Mouse (Mus musculus): ENCODE data around the gene Safb. TPM values are rescaled to one million over a fixed set of nuclear protein-coding genes. Genes with fewer than 3 reads are reported as not detected.

Gene Safb
- polyA plus RNA-seq (2015; fragmentation: Nextera tagmentation; extraction: Ambion mirVana), result 109 and 125 TPM in 2 replicates

DNA sequence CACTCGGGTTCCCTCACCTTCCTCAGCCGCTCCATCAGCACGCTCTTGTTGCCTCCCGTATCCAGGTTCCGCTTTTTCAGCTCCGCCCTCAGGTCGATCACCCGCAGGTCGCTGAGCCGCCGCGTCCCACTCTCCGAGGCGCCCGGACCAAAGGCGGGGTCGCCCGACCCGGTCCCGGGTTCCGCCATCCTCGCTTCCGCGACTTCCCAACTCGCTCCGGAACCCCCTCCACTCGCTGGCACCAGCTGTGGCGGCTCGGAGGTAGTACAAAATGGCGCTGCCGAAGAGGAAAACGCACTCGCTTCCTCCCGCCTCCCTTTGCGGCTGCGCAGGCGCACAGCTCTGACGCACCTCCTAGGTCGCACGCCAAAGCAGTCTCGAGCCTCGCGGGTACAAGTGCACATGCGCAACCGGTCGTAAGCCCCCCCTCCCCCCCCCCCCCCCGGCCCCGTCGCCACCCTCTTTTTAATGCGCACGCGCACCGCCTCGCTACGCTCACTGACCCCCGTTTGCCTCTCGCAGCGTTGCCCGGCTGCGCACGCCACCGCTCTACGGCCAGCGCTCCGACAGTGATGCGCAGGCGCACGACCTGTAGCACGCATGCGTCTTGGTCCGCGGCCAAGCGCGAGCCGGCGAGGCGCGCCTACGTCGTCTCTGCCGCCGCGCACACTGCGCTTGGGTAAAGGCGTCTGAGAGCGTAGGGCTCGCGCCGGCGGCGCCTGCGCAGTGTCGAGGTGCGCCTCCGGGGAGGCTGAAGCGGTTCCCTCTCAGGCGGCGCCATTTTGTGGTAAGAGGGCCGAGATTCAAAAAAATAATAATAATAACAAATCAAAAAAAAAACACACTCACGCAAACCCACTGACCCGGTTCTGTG is at the start of gene Safb, which contains the start of gene Safb2:
TSS of gene Safb (plus strand) at position 569 of the 874 bp plus-strand sequence.
TSS of gene Safb2 (minus strand) at position 329 of the 874 bp plus-strand sequence.
- peak; percentile 97 for ATAC-seq (replicated peaks; ENCODE audit: low FRiP score)
- Histone ChIP-seq H3K4me1 (peaks cover 50% of the 10 kb centered on the region), H3K27ac (peak within 1 kb of the TSS; percentile 97), H3K4me3 (replicated peaks) (peak within 1 kb of the TSS; percentile 82), H3K9me3 (replicated peaks) (no peaks in the 10 kb centered on the region), H3K36me3 (peaks cover 68% of the 10 kb centered on the region), H3K9ac (peak within 1 kb of the TSS; percentile 93), H3K27me3 (no peaks in the 10 kb centered on the region), H3K4me2 (peak within 1 kb of the TSS; percentile 80)
- WGBS, result under 1% methylated on average over 94 of the region's 101 CpGs

- Histone ChIP-seq H3K4me3 (replicated peaks) (no peak overlapping the region), H3K4me2 (no peak overlapping the region), H3K9me3 (replicated peaks) (no peaks in the 10 kb centered on the region), H3K27me3 (no peaks in the 10 kb centered on the region), H3K27ac (no peak overlapping the region), H3K9ac (no peak overlapping the region), H3K36me3 (no peaks in the 10 kb centered on the region), H3K4me1 (0 out of 2 replicates have a peak, but pooled peaks cover 3% of the 10 kb centered on the region)
- ATAC-seq (replicated peaks; ENCODE audit: low FRiP score), result no peak
- WGBS, result 76% methylated on average over 14 of the region's 14 CpGs
Observed at GRCm38 (mm10) chr17:56536192-56536591, 48.4 kb upstream of the Safb start.

DNA sequence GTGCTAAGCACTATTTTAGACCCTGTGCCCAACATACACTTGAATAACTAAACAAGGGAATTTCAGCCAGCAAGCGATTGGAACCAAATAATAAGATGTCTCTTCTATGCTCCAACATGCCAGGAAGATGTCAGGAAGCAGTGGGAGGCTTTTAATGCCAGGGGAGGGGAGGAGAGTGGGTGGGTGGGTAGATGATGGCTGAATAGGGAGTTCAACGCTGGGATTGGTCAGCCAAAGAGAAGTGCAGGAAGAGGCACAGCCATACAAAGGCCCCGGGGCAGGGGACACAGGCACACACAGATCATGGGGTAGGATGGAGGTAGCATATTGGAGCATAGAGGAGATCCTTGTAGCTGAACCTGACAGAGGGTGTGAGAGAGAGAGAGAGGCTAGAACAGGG is 47.8 kb upstream of the Safb start:
- H3K36me3 ChIP-seq, result no peaks in the 10 kb centered on the region
- ATAC-seq (replicated peaks; ENCODE audit: low FRiP score), result no peak
- H3K4me2 ChIP-seq, result no peak overlapping the region
- H3K4me3 ChIP-seq (replicated peaks), result no peak overlapping the region
- no peaks in the 10 kb centered on the region for H3K9me3 ChIP-seq (replicated peaks)
- no peak overlapping the region for H3K27ac ChIP-seq
- 0 out of 2 replicates have a peak, but pooled peaks cover 3% of the 10 kb centered on the region for H3K4me1 ChIP-seq
- no peaks in the 10 kb centered on the region for H3K27me3 ChIP-seq
- no peak overlapping the region for H3K9ac ChIP-seq
- WGBS, result 72% methylated on average over 3 of the region's 3 CpGs

- no peak for ATAC-seq (replicated peaks; ENCODE audit: low FRiP score)
- Histone ChIP-seq H3K27me3 (no peaks in the 10 kb centered on the region), H3K36me3 (no peaks in the 10 kb centered on the region), H3K9ac (no peak overlapping the region), H3K4me2 (no peak overlapping the region), H3K27ac (no peak overlapping the region), H3K4me3 (replicated peaks) (no peak overlapping the region), H3K4me1 (0 out of 2 replicates have a peak, but pooled peaks cover 3% of the 10 kb centered on the region), H3K9me3 (replicated peaks) (no peaks in the 10 kb centered on the region)
- 38% methylated on average over 8 of the region's 8 CpGs for WGBS
Observed at GRCm38 (mm10) chr17:56537912-56538311, 46.7 kb upstream of the Safb start.

- no peak overlapping the region for H3K4me2 ChIP-seq
- WGBS, result 39% methylated on average over 6 of the region's 6 CpGs
- ATAC-seq (replicated peaks; ENCODE audit: low FRiP score), result peak; percentile 57
- H3K9ac ChIP-seq, result no peak overlapping the region
- 0 out of 2 replicates have a peak, but pooled peaks cover 3% of the 10 kb centered on the region for H3K4me1 ChIP-seq
- no peak overlapping the region for H3K4me3 ChIP-seq (replicated peaks)
- no peaks in the 10 kb centered on the region for H3K27me3 ChIP-seq
- no peaks in the 10 kb centered on the region for H3K36me3 ChIP-seq
- no peak overlapping the region for H3K27ac ChIP-seq
- H3K9me3 ChIP-seq (replicated peaks), result no peaks in the 10 kb centered on the region
Observed at GRCm38 (mm10) chr17:56540562-56540975, 44.1 kb upstream of the Safb start.

- no peaks in the 10 kb centered on the region for H3K36me3 ChIP-seq
- H3K27me3 ChIP-seq, result no peaks in the 10 kb centered on the region
- no peak for ATAC-seq (replicated peaks; ENCODE audit: low FRiP score)
- H3K4me1 ChIP-seq, result 0 out of 2 replicates have a peak, but pooled peaks cover 3% of the 10 kb centered on the region
- H3K4me3 ChIP-seq (replicated peaks), result no peak overlapping the region
- 36% methylated on average over 8 of the region's 8 CpGs for WGBS
- no peak overlapping the region for H3K9ac ChIP-seq
- no peak overlapping the region for H3K4me2 ChIP-seq
- no peaks in the 10 kb centered on the region for H3K9me3 ChIP-seq (replicated peaks)
- H3K27ac ChIP-seq, result no peak overlapping the region
Observed at GRCm38 (mm10) chr17:56542736-56543135, 41.9 kb upstream of the Safb start.

GRCm38 (mm10) chr17:56543684-56544224 is 40.9 kb upstream of the Safb start:
- no peak for ATAC-seq (replicated peaks; ENCODE audit: low FRiP score)
- Histone ChIP-seq H3K4me2 (no peak overlapping the region), H3K4me1 (no peaks in the 10 kb centered on the region), H3K27me3 (no peaks in the 10 kb centered on the region), H3K4me3 (replicated peaks) (no peak overlapping the region), H3K9me3 (replicated peaks) (no peaks in the 10 kb centered on the region), H3K27ac (no peak overlapping the region), H3K36me3 (no peaks in the 10 kb centered on the region), H3K9ac (no peak overlapping the region)
- WGBS, result 78% methylated on average over 3 of the region's 3 CpGs

DNA sequence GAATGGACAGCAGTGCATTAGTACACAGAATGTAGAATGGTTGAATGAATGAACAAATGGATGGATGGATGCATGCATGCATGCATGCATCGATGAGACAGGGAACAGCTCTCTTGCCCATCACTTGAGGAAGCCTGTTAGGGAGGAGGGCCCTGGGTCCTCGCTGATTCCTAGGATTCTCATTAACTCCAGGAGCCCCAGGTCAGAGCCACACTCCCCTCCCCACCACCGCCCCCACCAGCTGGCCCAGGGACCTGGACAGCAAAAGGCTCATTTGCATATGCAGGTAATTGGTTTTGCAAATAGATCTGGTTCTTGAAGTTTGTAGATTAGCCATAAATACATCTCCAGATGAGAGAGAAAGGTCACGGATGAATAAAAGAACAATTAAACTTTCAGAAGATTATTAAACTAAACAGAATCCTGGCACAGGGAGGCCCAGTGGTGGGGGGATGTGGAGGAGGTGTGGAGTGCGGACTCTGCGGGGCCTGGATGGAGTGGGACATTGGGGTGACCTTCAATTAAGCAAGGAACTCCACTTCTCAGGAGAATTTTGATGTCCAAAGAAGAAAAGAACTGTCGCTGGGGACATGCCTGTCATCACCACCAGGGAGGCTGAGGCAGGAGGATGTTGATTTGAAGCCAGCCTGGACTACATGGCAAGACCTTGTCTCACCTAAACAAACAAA is 39.8 kb upstream of the Safb start:
- Histone ChIP-seq H3K27me3 (no peaks in the 10 kb centered on the region), H3K9me3 (replicated peaks) (no peaks in the 10 kb centered on the region), H3K4me2 (no peak overlapping the region), H3K36me3 (no peaks in the 10 kb centered on the region), H3K4me3 (replicated peaks) (no peak overlapping the region), H3K9ac (no peak overlapping the region), H3K27ac (no peak overlapping the region), H3K4me1 (no peaks in the 10 kb centered on the region)
- ATAC-seq (replicated peaks; ENCODE audit: low FRiP score), result no peak
- WGBS, result 62% methylated on average over 7 of the region's 7 CpGs

DNA sequence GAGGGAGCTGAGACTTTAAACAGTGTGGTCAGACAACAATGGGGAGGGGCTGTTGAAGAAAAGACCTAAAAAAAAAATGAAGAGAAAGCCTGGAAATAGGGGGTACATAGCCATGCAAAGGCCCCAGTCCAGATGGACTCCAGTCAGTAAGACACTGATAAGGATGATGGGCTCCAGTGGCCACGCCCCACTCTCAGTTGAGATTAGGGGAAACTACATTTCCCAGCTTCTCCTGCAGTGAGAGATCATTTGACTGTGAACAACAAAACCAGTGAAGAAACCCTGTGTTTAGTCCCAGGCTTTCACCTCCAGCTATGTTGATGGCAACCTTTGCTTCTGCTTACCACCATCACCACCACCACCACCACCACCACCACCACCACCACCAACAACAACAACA is 38.7 kb upstream of the Safb start:
- Histone ChIP-seq H3K4me2 (no peak overlapping the region), H3K9me3 (replicated peaks) (no peaks in the 10 kb centered on the region), H3K27ac (no peak overlapping the region), H3K4me1 (peaks cover 5% of the 10 kb centered on the region; the same call in 1 of the 2 replicates), H3K27me3 (no peaks in the 10 kb centered on the region), H3K36me3 (no peaks in the 10 kb centered on the region), H3K9ac (no peak overlapping the region), H3K4me3 (replicated peaks) (no peak overlapping the region)
- ATAC-seq (replicated peaks; ENCODE audit: low FRiP score), result no peak
- WGBS, result 85% methylated on average over 1 of the region's 1 CpGs

DNA sequence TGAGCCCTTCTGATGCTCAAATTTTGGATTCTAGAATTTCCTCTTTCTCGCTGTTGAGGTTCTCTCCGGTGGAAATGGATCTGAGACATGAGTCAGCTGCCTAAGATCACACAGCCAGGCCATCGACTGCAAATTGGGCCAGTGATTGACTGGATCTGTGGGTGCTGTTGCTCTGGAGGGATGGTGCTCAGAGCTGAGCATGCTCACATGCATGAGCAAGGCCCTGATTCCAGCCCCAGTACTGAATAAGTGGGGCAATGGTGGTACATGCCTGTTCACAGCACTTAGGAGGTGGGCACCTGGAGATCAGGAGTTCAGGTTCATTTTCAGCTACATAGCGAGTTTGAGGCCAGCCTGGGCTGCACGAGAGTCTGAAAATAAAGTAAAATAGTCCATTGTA is 38.0 kb upstream of the Safb start:
- no peak overlapping the region for H3K9ac ChIP-seq
- peaks cover 9% of the 10 kb centered on the region; the same call in 1 of the 2 replicates for H3K4me1 ChIP-seq
- no peak for ATAC-seq (replicated peaks; ENCODE audit: low FRiP score)
- H3K9me3 ChIP-seq (replicated peaks), result no peaks in the 10 kb centered on the region
- 80% methylated on average over 5 of the region's 5 CpGs for WGBS
- H3K4me2 ChIP-seq, result no peak overlapping the region
- no peak overlapping the region for H3K4me3 ChIP-seq (replicated peaks)
- H3K27ac ChIP-seq, result no peak overlapping the region
- no peaks in the 10 kb centered on the region for H3K36me3 ChIP-seq
- H3K27me3 ChIP-seq, result no peaks in the 10 kb centered on the region

DNA sequence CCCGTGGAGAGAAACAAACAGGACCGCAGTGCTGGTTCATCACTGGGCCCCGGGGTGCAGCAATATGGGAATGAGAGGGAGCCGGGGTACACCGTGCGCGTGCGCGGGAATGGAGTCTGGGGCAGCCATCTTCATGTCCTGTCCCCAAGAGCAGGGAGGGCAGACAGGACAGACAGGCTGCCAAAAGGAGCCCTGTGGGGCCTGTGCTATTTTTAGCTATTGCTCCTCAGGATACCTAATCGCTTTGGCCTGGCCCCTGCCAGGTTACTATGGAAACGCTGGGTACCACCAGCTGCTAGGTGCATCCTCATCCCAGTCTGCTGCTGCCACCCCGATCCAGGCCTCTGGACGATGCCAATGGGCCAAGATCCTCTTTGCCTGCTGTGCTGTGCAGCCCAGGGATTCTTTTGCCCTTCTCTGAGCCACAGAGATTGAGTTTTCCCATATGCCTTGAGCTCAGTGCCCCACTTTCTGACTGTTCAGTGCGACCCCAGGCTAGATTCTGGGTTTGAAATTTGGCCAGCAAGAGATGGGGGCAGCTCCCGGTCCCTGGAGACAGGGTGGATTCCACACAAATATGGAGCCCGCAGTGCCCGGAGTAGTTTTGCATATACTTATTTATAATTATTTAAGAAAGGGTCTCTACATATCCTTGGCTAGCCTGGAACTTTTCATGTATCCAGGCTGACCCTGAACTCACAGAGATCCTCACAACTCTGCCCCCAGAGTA is 37.3 kb upstream of the Safb start:
- ATAC-seq (replicated peaks; ENCODE audit: low FRiP score), result no peak
- Histone ChIP-seq H3K4me1 (peaks cover 9% of the 10 kb centered on the region; the same call in 1 of the 2 replicates), H3K9ac (no peak overlapping the region), H3K9me3 (replicated peaks) (no peaks in the 10 kb centered on the region), H3K27me3 (no peaks in the 10 kb centered on the region), H3K4me3 (replicated peaks) (no peak overlapping the region), H3K4me2 (no peak overlapping the region), H3K36me3 (no peaks in the 10 kb centered on the region), H3K27ac (no peak overlapping the region)
- WGBS, result 68% methylated on average over 17 of the region's 17 CpGs
